Mouse (Mus musculus) erythroblast, embryonic 14.5 days (primary cell): Measurements from ENCODE around the gene Dpp6.

ENCODE experiments used
- GATA1 ChIP-seq: IDR thresholded peaks from 2 replicates; pipeline ENCODE4 v1.6.1; 2012; ENCODE audit warnings: low read length, inconsistent platforms, mixed read lengths
- TAL1 ChIP-seq: IDR thresholded peaks from 3 replicates; pipeline ENCODE4 v1.6.1; 2012; ENCODE audit warnings: low read length, inconsistent platforms, mixed read lengths

DNA sequence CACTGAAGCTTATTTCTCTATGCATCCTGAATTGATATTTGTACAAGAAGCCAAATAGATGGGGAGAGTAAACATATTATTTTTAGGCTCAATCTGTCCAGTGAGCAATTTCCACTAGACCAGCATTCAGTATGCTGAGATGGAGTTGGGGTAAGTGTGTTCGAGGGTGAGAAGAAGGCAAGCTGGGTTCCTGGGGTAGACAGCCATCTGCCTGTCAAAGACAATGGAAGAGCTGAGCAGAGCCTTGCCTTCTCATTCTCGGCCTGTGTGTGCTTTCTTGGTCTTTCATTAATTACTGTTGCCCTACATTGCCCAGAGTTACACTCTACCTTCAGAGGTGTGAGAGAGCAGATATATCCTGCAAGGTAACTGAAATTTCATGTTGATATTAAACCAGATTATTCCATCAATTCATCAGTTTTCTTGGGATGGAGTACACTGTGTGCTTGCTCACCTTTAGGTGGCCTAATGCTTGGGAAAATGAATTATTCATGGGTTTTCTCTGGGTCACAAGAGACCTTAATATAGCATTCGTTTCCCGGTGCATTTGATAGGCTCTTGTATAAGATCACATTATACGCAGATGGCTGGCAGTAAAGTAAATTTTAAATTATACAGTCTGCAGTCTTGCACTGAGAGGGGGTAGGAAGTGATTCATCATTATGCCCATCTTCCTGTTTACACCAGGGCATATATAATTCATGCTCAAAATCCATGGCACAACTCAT lies 374.4 kb downstream of the Dpp6 start:
- TF ChIP-seq TAL1 (no peak), GATA1 (no peak)
